Mouse (Mus musculus) lung, embryonic 16.5 days (tissue): ENCODE measurements around the gene Mfng. TPM values are rescaled to one million over a fixed set of nuclear protein-coding genes. Genes with fewer than 3 reads are reported as not detected.

ENCODE experiments used
- ATAC-seq: fragments of 200-750 bp; cut with Nextera tagmentation; 2 replicates; pipeline ENCODE4 v1.8.0; 2017; ENCODE audit warnings: low read depth, mild to moderate bottlenecking, moderate library complexity
- H3K27ac ChIP-seq: fragments of 300-500 bp; sonication (generic); 2 replicates; pipeline ENCODE4 v1.5.1; 2014; ENCODE audit warnings: mild to moderate bottlenecking, control low read depth, low read length
- H3K27me3 ChIP-seq: fragments of 300-500 bp; sonication (generic); 2 replicates; pipeline ENCODE4 v1.6.1; 2014; ENCODE audit warnings: low read depth, low read length, mixed read lengths; ENCODE audit not compliant: control insufficient read depth, insufficient read depth
- H3K36me3 ChIP-seq: fragments of 300-500 bp; sonication (generic); 2 replicates; pipeline ENCODE4 v1.6.1; 2014; ENCODE audit warnings: low read length; ENCODE audit not compliant: control insufficient read depth, insufficient read depth
- H3K4me1 ChIP-seq: fragments of 300-500 bp; sonication (generic); replicated peaks from 2 replicates; pipeline ENCODE4 v1.6.1; 2014; ENCODE audit warnings: low read length, mixed read lengths; ENCODE audit not compliant: control insufficient read depth, insufficient read depth
- H3K4me2 ChIP-seq: fragments of 300-500 bp; sonication (generic); 2 replicates; pipeline ENCODE4 v1.6.1; 2014; ENCODE audit warnings: low read depth, low read length, control low read depth
- H3K4me3 ChIP-seq: fragments of 300-500 bp; sonication (generic); 2 replicates; pipeline ENCODE4 v1.5.1; 2014; ENCODE audit warnings: mild to moderate bottlenecking, low read length, control low read depth
- H3K9ac ChIP-seq: fragments of 300-500 bp; sonication (generic); 2 replicates; pipeline ENCODE4 v1.6.1; 2014; ENCODE audit warnings: low read length, control low read depth
- H3K9me3 ChIP-seq: fragments of 300-500 bp; sonication (generic); 2 replicates; pipeline ENCODE4 v1.6.1; 2016; ENCODE audit warnings: low read length; ENCODE audit not compliant: control insufficient read depth
- WGBS: fragments of 180-500 bp; shearing (Covaris S2); extraction: QIAGEN DNeasy Blood & Tissue Kit; methylation state at CpG from one replicate; pipeline ENCODE4 v1.1.7; 2014; 5-methylcytosine and 5-hydroxymethylcytosine counted together
- polyA plus RNA-seq: library from polyadenylated mRNA; unstranded; fragments of >200 nt; fragmentation: Nextera tagmentation; extraction: Ambion mirVana; gene quantifications from 2 replicates; pipeline ENCODE4 v1.2.1, GENCODE M21; 2015

Mfng gene
- polyA plus RNA-seq, 1 experiment from 2014 or later = 40.8 TPM

- H3K9me3 ChIP-seq = no peaks in the 10 kb centered on the region
- H3K27ac ChIP-seq = no peak within 1 kb of the TSS
- H3K27me3 ChIP-seq = peaks cover 66% of the 10 kb centered on the region
- H3K36me3 ChIP-seq = no peaks in the 10 kb centered on the region
- peak within 1 kb of the TSS; percentile 44 for H3K4me3 ChIP-seq
- peaks cover 7% of the 10 kb centered on the region for H3K4me1 ChIP-seq
- WGBS = 2% methylated on average over 48 of the region's 89 CpGs
- ATAC-seq = peak; percentile 24; the same call in 1 of the 2 replicates
- H3K4me2 ChIP-seq = peak within 1 kb of the TSS; percentile 66
- H3K9ac ChIP-seq = peak within 1 kb of the TSS; percentile 29; the same call in 1 of the 2 replicates
Measured at GRCm38 (mm10) chr15:78718290-78719250, 54.7 kb downstream of the Mfng start, which contains the start of gene Elfn2. TSS of gene Elfn2 (minus strand) at chr15:78718771.

GRCm38 (mm10) chr15:78716936-78717335 lies 56.3 kb downstream of the Mfng start:
- 41% methylated on average over 13 of the region's 13 CpGs for WGBS
- no peaks in the 10 kb centered on the region for H3K36me3 ChIP-seq
- H3K27ac ChIP-seq = no peak overlapping the region
- H3K9ac ChIP-seq = no peak overlapping the region
- H3K4me2 ChIP-seq = no peak overlapping the region
- H3K4me1 ChIP-seq = peaks cover 11% of the 10 kb centered on the region
- no peaks in the 10 kb centered on the region for H3K9me3 ChIP-seq
- peaks cover 81% of the 10 kb centered on the region for H3K27me3 ChIP-seq
- ATAC-seq = no peak
- H3K4me3 ChIP-seq = no peak overlapping the region

- peaks cover 11% of the 10 kb centered on the region for H3K4me1 ChIP-seq
- no peak overlapping the region for H3K4me2 ChIP-seq
Measured at GRCm38 (mm10) chr15:78715856-78716255, 57.4 kb downstream of the Mfng start.

GRCm38 (mm10) chr15:78713751-78714150 lies 59.5 kb downstream of the Mfng start:
- ATAC-seq = no peak
- Histone ChIP-seq H3K36me3 (no peaks in the 10 kb centered on the region), H3K27me3 (peaks cover 75% of the 10 kb centered on the region), H3K9me3 (no peaks in the 10 kb centered on the region), H3K4me3 (no peak overlapping the region), H3K27ac (no peak overlapping the region), H3K9ac (no peak overlapping the region), H3K4me1 (peaks cover 11% of the 10 kb centered on the region), H3K4me2 (no peak overlapping the region)
- WGBS = 80% methylated on average over 7 of the region's 7 CpGs

More at GRCm38 (mm10) chr15:78715856-78716255, 57.4 kb downstream of the Mfng start:
- Histone ChIP-seq H3K9me3 (no peaks in the 10 kb centered on the region), H3K4me3 (no peak overlapping the region), H3K27me3 (peaks cover 90% of the 10 kb centered on the region), H3K36me3 (no peaks in the 10 kb centered on the region), H3K27ac (no peak overlapping the region), H3K9ac (no peak overlapping the region)
- no peak for ATAC-seq
- WGBS = 37% methylated on average over 5 of the region's 5 CpGs

- Histone ChIP-seq H3K4me3 (0 out of 2 replicates have a peak overlapping the region, but pooled peaks have one; percentile 14), H3K27me3 (peaks cover 63% of the 10 kb centered on the region), H3K36me3 (no peaks in the 10 kb centered on the region), H3K4me1 (peaks cover 4% of the 10 kb centered on the region; the same call in 1 of the 2 replicates), H3K27ac (no peak overlapping the region), H3K4me2 (peak overlapping the region; percentile 26), H3K9ac (no peak overlapping the region), H3K9me3 (no peaks in the 10 kb centered on the region)
- peak; percentile 41; the same call in 1 of the 2 replicates for ATAC-seq
- 7% methylated on average over 43 of the region's 53 CpGs for WGBS
Measured at GRCm38 (mm10) chr15:78712335-78713258, 60.7 kb downstream of the Mfng start.

- Histone ChIP-seq H3K4me1 (peaks cover 4% of the 10 kb centered on the region; the same call in 1 of the 2 replicates), H3K36me3 (no peaks in the 10 kb centered on the region), H3K4me2 (no peak overlapping the region), H3K4me3 (no peak overlapping the region), H3K9ac (no peak overlapping the region), H3K27me3 (peaks cover 56% of the 10 kb centered on the region), H3K9me3 (no peaks in the 10 kb centered on the region), H3K27ac (no peak overlapping the region)
- WGBS = 60% methylated on average over 7 of the region's 7 CpGs
- ATAC-seq = no peak
Measured at GRCm38 (mm10) chr15:78711935-78712334, 61.3 kb downstream of the Mfng start.

- Histone ChIP-seq H3K9me3 (no peaks in the 10 kb centered on the region), H3K4me1 (peaks cover 4% of the 10 kb centered on the region; the same call in 1 of the 2 replicates), H3K27me3 (peaks cover 45% of the 10 kb centered on the region), H3K4me3 (no peak overlapping the region), H3K4me2 (no peak overlapping the region), H3K36me3 (no peaks in the 10 kb centered on the region), H3K9ac (no peak overlapping the region), H3K27ac (no peak overlapping the region)
- ATAC-seq = no peak
- WGBS = 44% methylated on average over 6 of the region's 6 CpGs
Measured at GRCm38 (mm10) chr15:78710634-78711033, 62.6 kb downstream of the Mfng start.

- H3K4me3 ChIP-seq = no peak overlapping the region
- no peak overlapping the region for H3K4me2 ChIP-seq
- WGBS = 25% methylated on average over 7 of the region's 7 CpGs
- peaks cover 4% of the 10 kb centered on the region; the same call in 1 of the 2 replicates for H3K4me1 ChIP-seq
- H3K9me3 ChIP-seq = no peaks in the 10 kb centered on the region
- no peaks in the 10 kb centered on the region for H3K36me3 ChIP-seq
- H3K9ac ChIP-seq = no peak overlapping the region
- H3K27me3 ChIP-seq = peaks cover 38% of the 10 kb centered on the region
- H3K27ac ChIP-seq = no peak overlapping the region
- peak; percentile 21; the same call in 1 of the 2 replicates for ATAC-seq
Measured at GRCm38 (mm10) chr15:78709767-78710166, 63.5 kb downstream of the Mfng start.
